Mouse (Mus musculus): Measurements from ENCODE around the gene Thoc6.

Gene Thoc6

GRCm38 (mm10) chr17:23676473-23677031 lies 2.9 kb upstream of the Thoc6 start:
- peak in 1 of 2 experiments; percentile 25 for DNase-seq

DNA sequence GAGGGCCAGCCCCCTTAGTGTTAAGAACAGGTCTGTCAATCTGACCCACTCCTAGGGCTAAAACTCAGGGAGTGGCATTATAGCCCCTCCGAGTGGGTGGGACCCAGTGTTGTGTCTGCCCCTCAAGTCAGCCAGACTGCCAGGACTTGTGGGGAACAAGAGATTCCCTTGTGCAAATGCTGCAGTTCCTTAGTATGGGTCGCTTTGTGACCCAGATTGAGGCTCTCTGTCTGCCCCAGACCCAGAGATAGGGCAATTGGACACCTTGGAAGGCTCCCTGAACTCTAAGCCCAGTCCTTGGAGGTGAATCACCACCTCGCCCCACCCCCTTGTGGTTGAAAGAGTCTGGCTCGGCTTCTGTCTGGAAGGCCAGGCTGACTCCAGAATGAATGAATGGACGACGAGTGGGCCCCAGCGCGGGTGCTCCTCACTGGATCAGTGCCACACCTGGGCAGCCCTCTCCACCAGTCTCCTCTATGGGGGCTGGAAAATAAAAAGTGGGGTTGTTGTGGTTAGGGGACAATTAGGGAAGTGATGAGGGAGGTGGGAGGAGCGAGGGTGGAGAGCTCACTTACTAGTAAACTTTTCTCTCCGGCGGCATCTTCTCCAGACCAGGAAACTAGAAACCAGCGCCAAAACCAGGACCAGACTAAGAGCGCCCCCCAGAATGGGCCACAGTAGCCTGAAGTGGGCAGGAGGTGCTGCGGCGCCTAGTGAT lies 2.0 kb upstream of the Thoc6 start:
- peak in 1 of 2 experiments; percentile 40 for DNase-seq

DNA sequence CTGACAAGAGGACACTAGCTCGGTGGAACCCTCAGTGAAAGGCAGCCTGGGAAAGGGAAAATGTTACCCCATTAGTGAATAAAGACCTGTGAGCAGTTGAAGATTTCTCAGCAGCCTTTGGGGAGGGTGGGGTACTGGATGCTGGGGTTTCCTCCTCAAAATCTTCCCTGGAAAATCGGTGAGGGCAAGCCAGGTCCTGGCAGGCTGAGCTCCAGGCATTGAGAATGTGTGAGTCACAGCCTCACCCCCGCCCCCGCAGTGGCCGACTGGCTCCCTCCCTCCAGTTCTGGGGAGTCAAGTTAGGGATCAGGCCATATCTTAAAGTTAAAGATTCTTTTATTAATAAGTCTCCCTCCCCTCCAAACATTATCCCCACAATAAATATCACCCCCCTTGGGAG lies 1.4 kb upstream of the Thoc6 start:
- no peak for DNase-seq

GRCm38 (mm10) chr17:23674271-23674952 lies 730 bp upstream of the Thoc6 start:
- no peak for DNase-seq

- DNase-seq: no peak
Measured at GRCm38 (mm10) chr17:23672761-23673160, 921 bp downstream of the Thoc6 start.

- no peak for DNase-seq
Measured at GRCm38 (mm10) chr17:23671519-23671918, 2.2 kb downstream of the Thoc6 start.

GRCm38 (mm10) chr17:23670516-23671074 lies 3.1 kb downstream of the Thoc6 start:
- no peak for DNase-seq

DNA sequence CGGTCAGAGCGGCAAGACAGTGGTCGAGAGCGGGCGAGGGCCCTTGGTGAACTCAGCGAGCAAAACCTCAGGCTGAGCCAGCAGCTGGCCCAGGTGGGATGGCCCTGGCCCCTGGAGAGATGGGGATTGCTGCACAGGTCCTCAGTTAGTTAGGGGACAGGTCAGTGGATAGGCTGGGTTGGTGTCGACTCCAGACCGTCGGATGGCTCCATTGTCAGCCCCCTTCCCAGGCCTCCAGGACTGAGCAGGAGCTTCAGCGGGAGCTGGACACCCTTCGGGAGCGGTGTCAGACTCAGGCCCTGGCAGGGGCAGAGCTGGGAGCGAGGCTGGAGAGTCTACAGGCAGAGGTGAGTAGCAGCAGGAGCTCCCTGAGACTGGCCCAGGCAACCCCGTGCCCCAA lies 8.2 kb downstream of the Thoc6 start:
- no peak for DNase-seq

- no peak for DNase-seq
Measured at GRCm38 (mm10) chr17:23664556-23665021, 9.1 kb downstream of the Thoc6 start.

DNA sequence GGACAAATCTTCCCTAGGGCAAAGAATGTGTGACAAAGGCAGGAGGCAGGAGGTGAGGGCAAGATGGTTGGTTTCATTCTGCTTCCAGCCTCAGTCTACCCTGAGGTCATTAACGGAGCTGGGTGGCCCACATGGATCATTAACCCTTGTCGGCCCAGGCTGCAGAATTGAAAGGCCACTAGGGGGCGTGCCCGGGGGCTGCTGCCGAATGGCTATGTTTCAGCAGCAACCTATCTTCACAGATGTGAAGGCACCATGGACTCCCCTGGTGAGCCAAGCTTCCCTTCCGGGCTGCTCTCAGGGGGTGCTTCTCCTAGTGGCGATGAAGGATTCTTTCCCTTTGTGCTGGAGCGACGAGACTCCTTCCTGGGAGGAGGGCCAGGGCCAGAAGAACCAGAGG lies 12.2 kb downstream of the Thoc6 start:
- DNase-seq: peak in 1 of 2 experiments; percentile 33

- no peak for DNase-seq
Measured at GRCm38 (mm10) chr17:23660876-23661200, 12.8 kb downstream of the Thoc6 start.

- DNase-seq: peak; percentile 25 to 64
Measured at GRCm38 (mm10) chr17:23660117-23660875, 13.4 kb downstream of the Thoc6 start, which contains the start of gene Bicdl2. Gene Bicdl2, plus strand, starts transcription at chr17:23660506.

GRCm38 (mm10) chr17:23658450-23658849 lies 15.2 kb downstream of the Thoc6 start:
- no peak for DNase-seq

- DNase-seq: no peak
Measured at GRCm38 (mm10) chr17:23654410-23654809, 19.3 kb downstream of the Thoc6 start.

DNA sequence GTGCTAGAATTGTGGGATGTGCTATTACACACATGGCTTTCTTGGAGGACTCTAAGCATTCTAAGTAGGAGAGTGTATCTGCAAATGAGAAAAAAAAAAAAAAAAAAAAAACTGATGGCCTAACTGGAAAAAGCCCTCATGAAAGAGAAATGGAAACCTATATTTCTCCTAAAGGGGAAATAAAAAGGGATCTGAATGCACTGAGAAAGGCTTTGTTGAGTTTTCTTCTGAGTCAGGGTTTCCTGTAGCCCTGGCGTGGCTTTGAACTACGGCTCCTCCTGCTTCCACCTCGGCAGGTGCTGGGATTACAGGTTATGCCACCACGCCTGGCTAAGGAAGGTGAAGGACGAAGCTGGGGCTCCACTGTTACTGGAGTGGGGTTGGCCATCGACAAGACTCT lies 19.7 kb downstream of the Thoc6 start:
- no peak for DNase-seq

GRCm38 (mm10) chr17:23653324-23653723 lies 20.4 kb downstream of the Thoc6 start:
- DNase-seq: no peak

- no peak for DNase-seq
Measured at GRCm38 (mm10) chr17:23651363-23651762, 22.3 kb downstream of the Thoc6 start.

GRCm38 (mm10) chr17:23645894-23646293 lies 27.8 kb downstream of the Thoc6 start:
- no peak for DNase-seq

DNA sequence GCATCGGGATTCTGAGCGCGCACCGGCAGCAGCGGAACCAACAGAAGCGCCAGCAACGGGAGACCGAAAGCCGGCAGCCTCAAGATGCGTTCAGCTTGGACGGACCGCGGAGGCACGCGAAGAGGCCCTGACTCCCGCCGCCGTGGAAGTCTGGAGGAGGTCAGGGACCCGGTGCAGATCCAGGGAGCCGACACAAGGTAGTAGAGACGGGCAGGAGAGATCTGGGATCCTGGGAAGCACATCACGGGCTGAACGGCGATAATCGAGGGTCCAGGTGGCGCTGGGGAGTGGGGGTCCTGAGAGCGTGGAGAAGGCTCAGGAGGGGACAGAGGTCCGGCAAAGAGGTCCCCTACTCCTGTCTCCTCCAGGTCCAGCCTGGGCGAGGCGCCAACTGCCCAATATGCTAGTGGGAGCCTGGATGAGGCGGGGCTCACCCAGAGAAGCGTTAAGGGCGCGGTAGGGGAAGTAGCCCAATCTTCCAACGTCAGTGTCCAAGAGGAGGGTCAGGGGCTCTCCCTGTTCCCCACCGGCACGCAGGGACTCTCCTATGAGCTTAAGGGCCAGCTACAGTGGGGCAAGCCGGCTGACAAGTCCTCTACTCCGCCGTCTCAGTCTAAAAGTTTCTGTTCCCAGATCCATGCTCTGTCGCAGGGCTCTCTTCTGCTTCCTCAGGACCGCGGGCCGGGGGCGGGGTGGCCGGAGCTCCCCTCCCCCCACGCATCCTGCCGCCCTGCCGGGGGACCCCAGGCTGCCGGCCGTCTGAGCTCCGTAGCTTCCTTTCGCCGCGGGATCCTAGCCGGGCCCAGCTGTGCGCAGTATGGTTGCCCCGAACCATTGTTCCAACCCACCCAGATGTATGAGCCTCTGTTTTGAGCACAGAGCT lies 28.8 kb downstream of the Thoc6 start, which contains the start of gene Mmp25:
TSS of gene Mmp25 (minus strand) at position 665 of the 883 bp plus-strand sequence.
- DNase-seq: no peak

GRCm38 (mm10) chr17:23631241-23631640 lies 42.4 kb downstream of the Thoc6 start:
- no peak for DNase-seq

GRCm38 (mm10) chr17:23630195-23631020 lies 43.3 kb downstream of the Thoc6 start:
- DNase-seq: peak; percentile 55 to 82

Data from spleen, adult 18-20 months (tissue).